In the genomic region with DNA sequence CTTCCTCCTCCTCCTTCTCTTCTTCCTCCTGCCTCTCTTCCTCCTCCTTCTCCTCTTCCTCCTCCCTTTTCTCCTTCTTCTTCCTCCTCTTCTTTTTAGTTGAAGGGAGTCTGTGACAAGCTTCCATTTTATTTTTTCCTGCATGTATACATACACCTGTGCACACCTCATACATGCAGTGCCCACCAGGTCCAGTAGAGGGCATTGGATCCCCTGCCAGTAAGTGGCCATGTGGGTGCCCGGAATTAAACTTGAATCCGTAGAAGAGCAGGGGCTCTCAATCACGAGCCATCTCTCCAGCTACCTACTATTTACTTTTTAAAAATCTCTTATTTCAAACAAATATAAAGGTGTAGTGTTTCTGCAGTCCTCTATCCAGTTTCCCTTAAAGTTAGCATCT, we compare ENCODE assay signal across 8 mouse cellular contexts. TPM values are rescaled to one million over a fixed set of nuclear protein-coding genes. Genes with fewer than 3 reads are reported as not detected.
DNase-seq lines count a peak whose midpoint lies in the region; ATAC-seq and TF ChIP-seq lines count a peak whose summit lies in the region.

No protein-coding gene starts in this region.

- H3K27ac ChIP-seq in forebrain, postnatal 0 days (ENCODE audit: low read depth, low read length) = no peak overlapping the region
- H3K27ac ChIP-seq in forebrain, embryonic 13.5 days = no peak overlapping the region
- H3K27ac ChIP-seq in testis, adult 2 months (ENCODE audit: control insufficient read depth, insufficient read depth, low read depth, low read length) = no peak overlapping the region

- no peak overlapping the region for H3K4me3 ChIP-seq in forebrain, postnatal 0 days (ENCODE audit: low read depth, low read length)
- H3K4me3 ChIP-seq in forebrain, embryonic 13.5 days = no peak overlapping the region
- H3K4me3 ChIP-seq in testis, adult 2 months (ENCODE audit: control insufficient read depth, low read depth, low read length) = no peak overlapping the region

- TF ChIP-seq POLR2A in testis, adult 2 months (IDR thresholded peaks at IDR 0.05; ENCODE audit: control insufficient read depth, low read depth, low read length) = no peak

- no peak for ATAC-seq in forebrain, postnatal 0 days
- no peak for ATAC-seq in forebrain, embryonic 13.5 days

- peak; percentile 46 for DNase-seq in forebrain, postnatal 0 days
- DNase-seq in testis, postnatal 14 days (ENCODE audit: low spot score) = no peak
- DNase-seq in cerebellum, adult 9-10 months = peak; percentile 63
- DNase-seq in kidney, adult 8-10 months = peak; percentile 46 to 82
- peak; percentile 71 for DNase-seq in lung, postnatal 36 days
- DNase-seq in telencephalon, adult 2 months (ENCODE audit: low read depth, low spot score) = peak; percentile 16

- H3K4me1 ChIP-seq in forebrain, postnatal 0 days (ENCODE audit: insufficient read depth) = no peaks in the 10 kb centered on the region
- H3K4me1 ChIP-seq in forebrain, embryonic 13.5 days = no peaks in the 10 kb centered on the region
- no peaks in the 10 kb centered on the region for H3K4me1 ChIP-seq in testis, adult 2 months (ENCODE audit: control insufficient read depth, insufficient read depth, low read length)

- WGBS in forebrain, postnatal 0 days = 31% methylated on average over 3 of the region's 3 CpGs
- 31% methylated on average over 3 of the region's 3 CpGs for WGBS in forebrain, embryonic 13.5 days

- no peak overlapping the region for H3K4me2 ChIP-seq in forebrain, postnatal 0 days (ENCODE audit: low read depth)
- H3K4me2 ChIP-seq in forebrain, embryonic 13.5 days = no peak overlapping the region

- TF ChIP-seq CTCF in forebrain, postnatal 0 days (IDR thresholded peaks at IDR 0.05; ENCODE audit: low read depth) = peak; percentile 66
- peak; percentile 48; the same call in 1 of the 2 replicates for TF ChIP-seq CTCF in testis, adult 2 months (IDR thresholded peaks at IDR 0.05; ENCODE audit: control insufficient read depth, insufficient read depth, insufficient replicate concordance, low read depth, low read length)

- H3K9ac ChIP-seq in forebrain, postnatal 0 days = no peak overlapping the region
- H3K9ac ChIP-seq in forebrain, embryonic 13.5 days = no peak overlapping the region

- no peaks in the 10 kb centered on the region for H3K27me3 ChIP-seq in forebrain, postnatal 0 days (ENCODE audit: insufficient read depth, low read length)
- H3K27me3 ChIP-seq in forebrain, embryonic 13.5 days = no peaks in the 10 kb centered on the region
- no peaks in the 10 kb centered on the region for H3K27me3 ChIP-seq in testis, adult 2 months (ENCODE audit: control insufficient read depth, insufficient read depth, low read length)

- H3K36me3 ChIP-seq in forebrain, postnatal 0 days (ENCODE audit: insufficient read depth) = no peaks in the 10 kb centered on the region; the same call in 1 of the 2 replicates
- peaks cover 11% of the 10 kb centered on the region for H3K36me3 ChIP-seq in forebrain, embryonic 13.5 days (ENCODE audit: poor library complexity, severe bottlenecking)
- no peaks in the 10 kb centered on the region for H3K36me3 ChIP-seq in testis, adult 2 months (ENCODE audit: control insufficient read depth, insufficient read depth, low read length)

- H3K9me3 ChIP-seq in forebrain, postnatal 0 days (ENCODE audit: low read length) = no peaks in the 10 kb centered on the region
- H3K9me3 ChIP-seq in forebrain, embryonic 13.5 days (replicated peaks) = no peaks in the 10 kb centered on the region

RNA-seq across cellular contexts. Expression of gene Eml5, which starts 50.5 kb away (rescaled TPM):
- total RNA-seq in forebrain, postnatal 0 days (2014; rRNA removed) = 28.2 and 42.5 TPM in 2 replicates
- 3.0 and 8.2 TPM in 2 replicates for polyA plus RNA-seq in forebrain, postnatal 0 days (2015; fragmentation: Nextera tagmentation; extraction: Ambion mirVana)
- polyA plus RNA-seq in forebrain, embryonic 13.5 days (2015; fragmentation: Nextera tagmentation; extraction: Ambion mirVana) = 27.0 and 28.8 TPM in 2 replicates
- 6.5 and 6.6 TPM in 2 replicates for polyA plus RNA-seq in testis, adult 2 months (2012; rRNA removed)
